Mouse (Mus musculus): ENCODE data around the gene Klf8.

DNA sequence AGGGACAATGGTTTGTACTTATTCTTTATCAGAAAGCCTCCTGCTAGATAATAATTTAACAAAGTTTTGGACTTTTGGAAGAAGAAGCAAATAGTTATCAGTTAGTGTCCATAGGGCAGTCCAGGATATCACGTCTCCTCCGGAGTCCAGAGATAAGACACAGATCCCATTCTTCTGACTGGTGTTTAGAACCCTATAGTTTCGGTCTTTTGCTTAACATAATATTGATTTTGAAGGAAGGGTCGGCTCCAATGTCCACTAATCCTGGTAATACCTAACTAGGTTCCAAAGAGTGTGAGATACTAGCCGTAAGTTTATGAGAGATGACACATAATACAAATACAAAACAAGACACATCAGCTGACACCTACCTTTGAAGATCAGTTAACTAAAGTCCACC is 179.8 kb downstream of the Klf8 start:
- TF ChIP-seq CTCF (IDR thresholded peaks at IDR 0.05; ENCODE audit: insufficient read depth, low read depth, low read length) (no peak), POLR2A (IDR thresholded peaks at IDR 0.05; ENCODE audit: insufficient read depth, low read depth, low read length) (no peak)
